Mouse (Mus musculus) lung, embryonic 15.5 days (tissue): Measurements from ENCODE around the gene Smyd3. TPM values are rescaled to one million over a fixed set of nuclear protein-coding genes. Genes with fewer than 3 reads are reported as not detected.

Source experiments
- ATAC-seq: fragments of 200-750 bp; cut with Nextera tagmentation; 2 replicates; pipeline ENCODE4 v1.8.0; 2017; ENCODE audit warnings: moderate number of reproducible peaks, borderline replicate concordance; ENCODE audit not compliant: low FRiP score, low TSS enrichment; ENCODE audit errors: extremely low read depth
- H3K27ac ChIP-seq: fragments of 300-500 bp; sonication (generic); 2 replicates; pipeline ENCODE4 v1.5.1; 2015; ENCODE audit warnings: moderate library complexity, mild to moderate bottlenecking, inconsistent platforms
- H3K27me3 ChIP-seq: fragments of 300-500 bp; sonication (generic); 2 replicates; pipeline ENCODE4 v1.6.1; 2015; ENCODE audit warnings: inconsistent platforms
- H3K36me3 ChIP-seq: fragments of 300-500 bp; sonication (generic); 2 replicates; pipeline ENCODE4 v1.6.1; 2015; ENCODE audit warnings: inconsistent platforms
- H3K4me1 ChIP-seq: fragments of 300-500 bp; sonication (generic); 2 replicates; pipeline ENCODE4 v1.6.1; 2015; ENCODE audit warnings: inconsistent platforms
- H3K4me2 ChIP-seq: fragments of 300-500 bp; sonication (generic); 2 replicates; pipeline ENCODE4 v1.6.1; 2015; ENCODE audit warnings: inconsistent platforms, mild to moderate bottlenecking, moderate library complexity
- H3K4me3 ChIP-seq: fragments of 300-500 bp; sonication (generic); 2 replicates; pipeline ENCODE4 v1.5.1; 2015; ENCODE audit warnings: mild to moderate bottlenecking, inconsistent platforms
- H3K9ac ChIP-seq: fragments of 300-500 bp; sonication (generic); 2 replicates; pipeline ENCODE4 v1.6.1; 2015; ENCODE audit warnings: inconsistent platforms
- H3K9me3 ChIP-seq: fragments of 300-500 bp; sonication (generic); 2 replicates; pipeline ENCODE4 v1.6.1; 2016; ENCODE audit warnings: inconsistent platforms
- WGBS: fragments of 180-500 bp; shearing (Covaris S2); methylation state at CpG from one replicate; pipeline ENCODE4 v1.1.7; 2015; 5-methylcytosine and 5-hydroxymethylcytosine counted together
- polyA plus RNA-seq: library from polyadenylated mRNA; unstranded; fragments of >200 nt; fragmentation: Nextera tagmentation; extraction: Ambion mirVana; gene quantifications from 2 replicates; pipeline ENCODE4 v1.2.1, GENCODE M21; 2015

The Smyd3 gene
- polyA plus RNA-seq, 1 experiment from 2014 or later: 18.3 TPM

GRCm38 (mm10) chr1:179060113-179060955 is 457.5 kb downstream of the Smyd3 start:
- 29% methylated on average over 18 of the region's 18 CpGs for WGBS
- peak overlapping the region; percentile 61 for H3K27ac ChIP-seq
- H3K9ac ChIP-seq: no peak overlapping the region
- no peaks in the 10 kb centered on the region for H3K27me3 ChIP-seq
- no peak overlapping the region for H3K4me2 ChIP-seq
- H3K4me3 ChIP-seq: no peak overlapping the region
- no peaks in the 10 kb centered on the region for H3K36me3 ChIP-seq
- no peak for ATAC-seq
- peaks cover 43% of the 10 kb centered on the region for H3K4me1 ChIP-seq
- no peaks in the 10 kb centered on the region for H3K9me3 ChIP-seq

GRCm38 (mm10) chr1:179059286-179060112 is 458.3 kb downstream of the Smyd3 start:
- 60% methylated on average over 15 of the region's 15 CpGs for WGBS
- H3K27me3 ChIP-seq: no peaks in the 10 kb centered on the region
- H3K9ac ChIP-seq: no peak overlapping the region
- H3K9me3 ChIP-seq: no peaks in the 10 kb centered on the region
- H3K4me1 ChIP-seq: peaks cover 37% of the 10 kb centered on the region
- peak overlapping the region; percentile 61 for H3K27ac ChIP-seq
- no peak overlapping the region for H3K4me3 ChIP-seq
- no peak for ATAC-seq
- H3K36me3 ChIP-seq: no peaks in the 10 kb centered on the region
- H3K4me2 ChIP-seq: no peak overlapping the region

- no peaks in the 10 kb centered on the region for H3K36me3 ChIP-seq
Observed at GRCm38 (mm10) chr1:179058675-179059074, 459.2 kb downstream of the Smyd3 start.

GRCm38 (mm10) chr1:179055760-179056159 is 462.1 kb downstream of the Smyd3 start:
- Histone ChIP-seq H3K27ac (no peak overlapping the region), H3K4me2 (no peak overlapping the region), H3K4me3 (no peak overlapping the region), H3K36me3 (no peaks in the 10 kb centered on the region), H3K9ac (no peak overlapping the region), H3K4me1 (peaks cover 15% of the 10 kb centered on the region), H3K27me3 (no peaks in the 10 kb centered on the region), H3K9me3 (no peaks in the 10 kb centered on the region)
- 47% methylated on average over 3 of the region's 3 CpGs for WGBS
- ATAC-seq: no peak

More at GRCm38 (mm10) chr1:179058675-179059074, 459.2 kb downstream of the Smyd3 start:
- Histone ChIP-seq H3K9me3 (no peaks in the 10 kb centered on the region), H3K27me3 (no peaks in the 10 kb centered on the region), H3K9ac (no peak overlapping the region), H3K4me2 (no peak overlapping the region), H3K27ac (no peak overlapping the region), H3K4me1 (peaks cover 35% of the 10 kb centered on the region), H3K4me3 (no peak overlapping the region)
- 84% methylated on average over 4 of the region's 4 CpGs for WGBS
- ATAC-seq: no peak

- no peak overlapping the region for H3K4me3 ChIP-seq
- H3K27me3 ChIP-seq: no peaks in the 10 kb centered on the region
- H3K9me3 ChIP-seq: no peaks in the 10 kb centered on the region
- H3K4me1 ChIP-seq: peaks cover 4% of the 10 kb centered on the region; the same call in 1 of the 2 replicates
- H3K27ac ChIP-seq: no peak overlapping the region
- 41% methylated on average over 7 of the region's 7 CpGs for WGBS
- H3K4me2 ChIP-seq: no peak overlapping the region
- H3K9ac ChIP-seq: no peak overlapping the region
- no peak for ATAC-seq
- H3K36me3 ChIP-seq: no peaks in the 10 kb centered on the region
Observed at GRCm38 (mm10) chr1:179054385-179055116, 463.3 kb downstream of the Smyd3 start.

- no peak overlapping the region for H3K9ac ChIP-seq
- no peaks in the 10 kb centered on the region for H3K27me3 ChIP-seq
- ATAC-seq: no peak
- 84% methylated on average over 6 of the region's 6 CpGs for WGBS
- no peak overlapping the region for H3K27ac ChIP-seq
- H3K9me3 ChIP-seq: no peaks in the 10 kb centered on the region
- H3K36me3 ChIP-seq: no peaks in the 10 kb centered on the region
- H3K4me3 ChIP-seq: no peak overlapping the region
- no peak overlapping the region for H3K4me2 ChIP-seq
- H3K4me1 ChIP-seq: peaks cover 4% of the 10 kb centered on the region; the same call in 1 of the 2 replicates
Observed at GRCm38 (mm10) chr1:179052545-179053180, 465.2 kb downstream of the Smyd3 start.

GRCm38 (mm10) chr1:179047931-179048596 is 469.8 kb downstream of the Smyd3 start:
- no peaks in the 10 kb centered on the region for H3K27me3 ChIP-seq
- H3K9ac ChIP-seq: no peak overlapping the region
- 85% methylated on average over 13 of the region's 13 CpGs for WGBS
- H3K4me3 ChIP-seq: no peak overlapping the region
- H3K9me3 ChIP-seq: no peaks in the 10 kb centered on the region
- no peak for ATAC-seq
- no peak overlapping the region for H3K4me2 ChIP-seq
- no peak overlapping the region for H3K27ac ChIP-seq
- H3K36me3 ChIP-seq: no peaks in the 10 kb centered on the region
- H3K4me1 ChIP-seq: peaks cover 17% of the 10 kb centered on the region

GRCm38 (mm10) chr1:179045856-179046714 is 471.8 kb downstream of the Smyd3 start:
- Histone ChIP-seq H3K9ac (no peak overlapping the region), H3K9me3 (no peaks in the 10 kb centered on the region), H3K4me2 (no peak overlapping the region), H3K36me3 (no peaks in the 10 kb centered on the region), H3K4me3 (no peak overlapping the region), H3K4me1 (peaks cover 32% of the 10 kb centered on the region), H3K27me3 (no peaks in the 10 kb centered on the region), H3K27ac (0 out of 2 replicates have a peak overlapping the region, but pooled peaks have one; percentile 16)
- no peak for ATAC-seq
- 45% methylated on average over 17 of the region's 17 CpGs for WGBS

- Histone ChIP-seq H3K4me1 (peaks cover 33% of the 10 kb centered on the region), H3K9ac (no peak overlapping the region), H3K27ac (no peak overlapping the region), H3K4me3 (no peak overlapping the region), H3K9me3 (no peaks in the 10 kb centered on the region), H3K27me3 (no peaks in the 10 kb centered on the region), H3K4me2 (no peak overlapping the region), H3K36me3 (no peaks in the 10 kb centered on the region)
- ATAC-seq: no peak
- WGBS: 66% methylated on average over 5 of the region's 5 CpGs
Observed at GRCm38 (mm10) chr1:179044165-179044564, 473.7 kb downstream of the Smyd3 start.

- Histone ChIP-seq H3K9ac (no peak overlapping the region), H3K4me3 (no peak overlapping the region), H3K4me2 (no peak overlapping the region), H3K27me3 (no peaks in the 10 kb centered on the region), H3K4me1 (peaks cover 33% of the 10 kb centered on the region), H3K27ac (no peak overlapping the region), H3K36me3 (no peaks in the 10 kb centered on the region), H3K9me3 (no peaks in the 10 kb centered on the region)
- ATAC-seq: no peak
- 58% methylated on average over 12 of the region's 12 CpGs for WGBS
Observed at GRCm38 (mm10) chr1:179043644-179044043, 474.2 kb downstream of the Smyd3 start.
